Mouse (Mus musculus): Measurements from ENCODE around the gene Hoxa11. TPM values are rescaled to one million over a fixed set of nuclear protein-coding genes. Genes with fewer than 3 reads are reported as not detected.

The Hoxa11 gene
- polyA plus RNA-seq, 1 experiment: not detected

DNA sequence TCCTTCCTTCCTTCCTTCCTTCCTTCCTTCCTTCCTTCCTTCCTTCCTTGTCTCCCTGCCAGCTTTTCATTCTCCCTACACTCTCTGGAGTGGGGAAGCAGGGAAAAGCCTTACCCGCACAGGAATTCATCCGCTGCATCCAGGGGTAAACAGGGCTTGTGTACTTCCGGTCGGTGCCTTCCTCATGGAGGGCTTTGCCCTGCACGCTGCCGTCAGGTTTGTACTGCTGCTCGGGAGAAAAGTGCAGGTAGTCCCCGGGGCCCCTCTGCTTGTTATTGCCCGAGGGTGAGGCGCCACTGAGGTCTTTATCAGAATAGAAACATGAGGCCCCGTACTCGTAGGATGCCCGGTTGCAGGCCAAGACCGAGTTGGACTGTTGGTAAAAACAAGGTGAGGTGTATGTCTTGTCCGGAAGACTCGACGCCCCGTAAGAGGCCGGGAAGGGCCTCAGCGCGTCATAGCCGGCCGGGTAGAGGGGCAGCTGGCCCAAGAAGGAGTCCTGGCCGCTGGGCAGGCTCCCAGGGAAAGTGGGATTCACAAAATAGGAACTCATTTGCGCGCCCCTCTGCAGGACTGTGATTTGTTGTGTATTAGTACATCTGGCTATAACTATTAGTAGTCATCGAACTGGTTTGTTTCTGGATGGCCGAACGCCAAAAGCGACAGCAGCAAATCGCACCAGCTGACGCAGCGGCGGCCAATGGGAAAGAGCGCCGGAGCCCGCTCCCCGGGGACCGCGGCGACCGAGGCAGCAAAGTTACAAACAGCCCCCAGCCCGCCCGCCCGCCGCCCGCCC lies 37.3 kb downstream of the Hoxa11 start, which contains the start of gene Hoxa6:
Gene Hoxa6 (minus strand): TSS at position 651 of the 796 bp plus-strand sequence.
- H3K36me3 ChIP-seq (ENCODE audit: control insufficient read depth, insufficient read depth, low read length, poor library complexity, severe bottlenecking): no peaks in the 10 kb centered on the region
- H3K27me3 ChIP-seq (ENCODE audit: control insufficient read depth, insufficient read depth, low read length, poor library complexity, severe bottlenecking): peaks cover 34% of the 10 kb centered on the region
- no peak within 1 kb of the TSS for H3K27ac ChIP-seq (ENCODE audit: insufficient read depth, low read length)
- H3K4me1 ChIP-seq (ENCODE audit: control insufficient read depth, insufficient read depth, low read length): no peaks in the 10 kb centered on the region
- peak within 1 kb of the TSS; percentile 9 for H3K9ac ChIP-seq (ENCODE audit: low read depth, poor library complexity, severe bottlenecking)
- TF ChIP-seq CTCF (IDR thresholded peaks at IDR 0.05; ENCODE audit: low read depth, low read length): no peak
- TF ChIP-seq EP300 (IDR thresholded peaks at IDR 0.05; ENCODE audit: insufficient read depth, low read depth, low read length): no peak
- TF ChIP-seq POLR2A (IDR thresholded peaks at IDR 0.05; ENCODE audit: insufficient read depth, low read length): no peak
- H3K9me3 ChIP-seq (replicated peaks; ENCODE audit: control insufficient read depth, insufficient read depth, low read length, poor library complexity, severe bottlenecking): no peaks in the 10 kb centered on the region
- H3K4me3 ChIP-seq (ENCODE audit: low read depth, low read length): peak within 1 kb of the TSS; percentile 31

DNA sequence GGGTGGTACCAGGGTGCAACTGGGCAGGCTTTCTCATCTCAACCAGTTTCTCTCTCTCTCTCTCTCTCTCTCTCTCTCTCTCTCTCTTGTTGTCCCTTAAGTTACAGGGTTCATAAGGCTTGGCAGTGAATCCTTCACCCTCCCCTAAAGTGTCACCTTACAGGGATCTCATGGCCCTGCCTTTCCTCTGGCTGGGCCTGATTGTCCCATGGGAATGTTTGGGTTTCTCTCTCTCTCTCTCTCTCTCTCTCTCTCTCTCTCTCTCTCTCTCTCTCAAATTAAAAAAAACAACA lies 38.0 kb downstream of the Hoxa11 start:
- TF ChIP-seq EP300 (IDR thresholded peaks at IDR 0.05; ENCODE audit: insufficient read depth, low read depth, low read length) (no peak), CTCF (IDR thresholded peaks at IDR 0.05; ENCODE audit: low read depth, low read length) (no peak), POLR2A (IDR thresholded peaks at IDR 0.05; ENCODE audit: insufficient read depth, low read length) (no peak)
- H3K4me3 ChIP-seq (ENCODE audit: low read depth, low read length): no peak overlapping the region
- H3K9ac ChIP-seq (ENCODE audit: low read depth, poor library complexity, severe bottlenecking): no peak overlapping the region
- H3K27ac ChIP-seq (ENCODE audit: insufficient read depth, low read length): no peak overlapping the region
- H3K4me1 ChIP-seq (ENCODE audit: control insufficient read depth, insufficient read depth, low read length): no peaks in the 10 kb centered on the region
- peaks cover 32% of the 10 kb centered on the region for H3K27me3 ChIP-seq (ENCODE audit: control insufficient read depth, insufficient read depth, low read length, poor library complexity, severe bottlenecking)
- H3K36me3 ChIP-seq (ENCODE audit: control insufficient read depth, insufficient read depth, low read length, poor library complexity, severe bottlenecking): no peaks in the 10 kb centered on the region
- no peaks in the 10 kb centered on the region for H3K9me3 ChIP-seq (replicated peaks; ENCODE audit: control insufficient read depth, insufficient read depth, low read length, poor library complexity, severe bottlenecking)

DNA sequence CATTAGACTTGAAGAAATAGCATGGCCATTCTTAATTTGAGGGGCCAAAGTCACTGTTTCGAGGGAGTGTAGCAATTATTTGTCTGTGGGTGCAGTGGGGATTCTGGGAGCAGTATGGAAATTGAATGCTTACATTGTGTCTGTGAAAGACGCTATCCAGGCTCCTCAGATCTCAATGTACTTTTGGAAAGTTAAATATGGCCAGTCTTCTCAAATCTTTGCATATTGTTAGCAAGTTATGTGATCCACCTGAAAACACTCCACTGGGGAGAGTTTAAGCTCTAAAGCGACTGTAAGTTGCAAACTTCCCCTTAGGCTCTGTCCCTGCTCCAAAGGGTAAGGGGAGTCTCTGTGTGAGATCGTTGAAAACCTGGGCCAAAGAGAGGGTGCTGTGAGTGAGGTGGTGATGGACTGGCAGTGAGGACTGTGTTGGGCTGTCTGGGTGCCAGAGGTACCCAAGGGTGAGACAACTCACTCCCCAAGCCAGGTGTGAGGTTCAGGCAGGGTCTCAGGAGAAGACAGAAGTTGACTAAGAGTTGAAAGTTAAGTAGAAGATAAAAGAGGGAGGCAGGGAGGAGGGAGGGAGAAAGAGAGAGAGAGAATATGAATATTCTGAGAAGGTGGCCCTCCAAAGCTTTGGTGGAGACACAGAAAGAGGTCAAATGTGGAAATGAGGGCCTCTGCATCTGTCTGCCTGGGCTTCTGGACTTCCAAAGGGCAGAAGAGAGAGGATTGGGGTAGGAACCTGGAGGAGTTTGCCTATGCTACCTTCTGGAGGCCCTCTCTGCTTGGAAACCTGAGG lies 38.5 kb downstream of the Hoxa11 start:
- Histone ChIP-seq H3K9ac (ENCODE audit: low read depth, poor library complexity, severe bottlenecking) (no peak overlapping the region), H3K27ac (ENCODE audit: insufficient read depth, low read length) (no peak overlapping the region), H3K27me3 (ENCODE audit: control insufficient read depth, insufficient read depth, low read length, poor library complexity, severe bottlenecking) (peaks cover 30% of the 10 kb centered on the region), H3K4me3 (ENCODE audit: low read depth, low read length) (no peak overlapping the region), H3K4me1 (ENCODE audit: control insufficient read depth, insufficient read depth, low read length) (no peaks in the 10 kb centered on the region), H3K36me3 (ENCODE audit: control insufficient read depth, insufficient read depth, low read length, poor library complexity, severe bottlenecking) (no peaks in the 10 kb centered on the region), H3K9me3 (replicated peaks; ENCODE audit: control insufficient read depth, insufficient read depth, low read length, poor library complexity, severe bottlenecking) (no peaks in the 10 kb centered on the region)
- no peak for TF ChIP-seq POLR2A (IDR thresholded peaks at IDR 0.05; ENCODE audit: insufficient read depth, low read length)
- TF ChIP-seq EP300 (IDR thresholded peaks at IDR 0.05; ENCODE audit: insufficient read depth, low read depth, low read length): no peak
- no peak for TF ChIP-seq CTCF (IDR thresholded peaks at IDR 0.05; ENCODE audit: low read depth, low read length)

GRCm38 (mm10) chr6:52205638-52206621 lies 39.7 kb downstream of the Hoxa11 start:
- H3K9me3 ChIP-seq (replicated peaks; ENCODE audit: control insufficient read depth, insufficient read depth, low read length, poor library complexity, severe bottlenecking): no peaks in the 10 kb centered on the region
- no peaks in the 10 kb centered on the region for H3K36me3 ChIP-seq (ENCODE audit: control insufficient read depth, insufficient read depth, low read length, poor library complexity, severe bottlenecking)
- H3K27ac ChIP-seq (ENCODE audit: insufficient read depth, low read length): no peak overlapping the region
- H3K4me1 ChIP-seq (ENCODE audit: control insufficient read depth, insufficient read depth, low read length): no peaks in the 10 kb centered on the region
- H3K9ac ChIP-seq (ENCODE audit: low read depth, poor library complexity, severe bottlenecking): 0 out of 2 replicates have a peak overlapping the region, but pooled peaks have one; percentile 4
- TF ChIP-seq EP300 (IDR thresholded peaks at IDR 0.05; ENCODE audit: insufficient read depth, low read depth, low read length) (no peak), CTCF (IDR thresholded peaks at IDR 0.05; ENCODE audit: low read depth, low read length) (no peak), POLR2A (IDR thresholded peaks at IDR 0.05; ENCODE audit: insufficient read depth, low read length) (no peak)
- peak overlapping the region; percentile 7; the same call in 1 of the 2 replicates for H3K4me3 ChIP-seq (ENCODE audit: low read depth, low read length)
- H3K27me3 ChIP-seq (ENCODE audit: control insufficient read depth, insufficient read depth, low read length, poor library complexity, severe bottlenecking): peaks cover 38% of the 10 kb centered on the region

- Histone ChIP-seq H3K36me3 (ENCODE audit: control insufficient read depth, insufficient read depth, low read length, poor library complexity, severe bottlenecking) (no peaks in the 10 kb centered on the region), H3K4me1 (ENCODE audit: control insufficient read depth, insufficient read depth, low read length) (no peaks in the 10 kb centered on the region), H3K27me3 (ENCODE audit: control insufficient read depth, insufficient read depth, low read length, poor library complexity, severe bottlenecking) (peaks cover 39% of the 10 kb centered on the region), H3K9me3 (replicated peaks; ENCODE audit: control insufficient read depth, insufficient read depth, low read length, poor library complexity, severe bottlenecking) (no peaks in the 10 kb centered on the region), H3K9ac (ENCODE audit: low read depth, poor library complexity, severe bottlenecking) (0 out of 2 replicates have a peak overlapping the region, but pooled peaks have one; percentile 4), H3K4me3 (ENCODE audit: low read depth, low read length) (no peak overlapping the region), H3K27ac (ENCODE audit: insufficient read depth, low read length) (no peak overlapping the region)
- TF ChIP-seq CTCF (IDR thresholded peaks at IDR 0.05; ENCODE audit: low read depth, low read length) (no peak), POLR2A (IDR thresholded peaks at IDR 0.05; ENCODE audit: insufficient read depth, low read length) (no peak), EP300 (IDR thresholded peaks at IDR 0.05; ENCODE audit: insufficient read depth, low read depth, low read length) (no peak)
These were observed 40.4 kb downstream of the Hoxa11 start for GRCm38 (mm10) chr6:52205221-52205620.

All from ES-Bruce4 (cell line).